In the genomic region with DNA sequence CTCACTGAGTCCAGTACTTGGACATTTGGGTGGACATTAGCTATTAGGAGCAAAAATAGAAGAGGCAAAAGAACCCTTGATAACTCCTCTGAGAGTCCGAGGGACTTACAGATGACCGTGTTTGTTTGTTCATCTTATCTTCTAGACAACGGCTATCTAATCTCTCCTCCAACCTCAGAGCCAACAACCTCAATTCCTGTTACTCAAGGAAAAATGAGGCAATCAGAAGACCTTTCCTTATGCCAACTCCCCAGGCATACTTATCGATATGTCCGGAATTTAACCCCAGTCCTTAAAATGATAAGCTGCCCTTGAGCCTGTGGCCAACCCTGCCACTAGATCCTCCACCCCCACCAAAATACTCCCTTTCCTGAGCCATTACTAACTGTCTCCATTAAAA, we compare ENCODE assay signal across 19 mouse cellular contexts. TPM values are rescaled to one million over a fixed set of nuclear protein-coding genes. Genes with fewer than 3 reads are reported as not detected.
DNase-seq lines count a peak whose midpoint lies in the region; ATAC-seq lines count a peak whose summit lies in the region.
"Had no signal": no experiment of that assay in that cellular context is flagged by ENCODE, and none has a peak within 500 bp of the region (broad histone marks: within the 10 kb centered on the region; RNA-seq: fewer than 3 reads in every experiment).

No protein-coding gene starts in this region.

- intact Hi-C loops in heart, postnatal 14 days (cut with DNase I), result loop anchor here (1.0 kb wide), 2 partner anchors 73 to 193 kb away; no protein-coding TSS in a partner anchor

- no peaks in the 10 kb centered on the region for H3K4me1 ChIP-seq in heart, embryonic 11.5 days (ENCODE audit: control insufficient read depth, insufficient read depth, low read length)
- H3K4me1 ChIP-seq in midbrain, embryonic 11.5 days (ENCODE audit: control insufficient read depth, insufficient read depth, low read length), result peaks cover 4% of the 10 kb centered on the region
- no peaks in the 10 kb centered on the region for H3K4me1 ChIP-seq in midbrain, embryonic 14.5 days (ENCODE audit: control insufficient read depth, insufficient read depth, low read length)
- 0 out of 2 replicates have a peak, but pooled peaks cover 4% of the 10 kb centered on the region for H3K4me1 ChIP-seq in intestine, embryonic 15.5 days (replicated peaks)
- no peaks in the 10 kb centered on the region; the same call in 1 of the 2 replicates for H3K4me1 ChIP-seq in stomach, embryonic 16.5 days (ENCODE audit: control insufficient read depth, insufficient read depth, low read length)
- H3K4me1 ChIP-seq: embryonic facial prominence, embryonic 12.5 days; limb, embryonic 12.5 days; liver, embryonic 12.5 days; neural tube, embryonic 13.5 days had no signal

- no peak for ATAC-seq in heart, embryonic 11.5 days (replicated peaks; ENCODE audit: insufficient number of reproducible peaks, low FRiP score, low TSS enrichment)
- ATAC-seq in midbrain, embryonic 11.5 days (ENCODE audit: low FRiP score), result no peak
- no peak for ATAC-seq in midbrain, embryonic 14.5 days (ENCODE audit: low FRiP score, low TSS enrichment)
- peak; percentile 65 for ATAC-seq in intestine, embryonic 15.5 days
- ATAC-seq in stomach, embryonic 16.5 days (ENCODE audit: insufficient read depth, low FRiP score), result peak; percentile 13; the same call in 1 of the 2 replicates
- ATAC-seq: liver, embryonic 12.5 days had no signal

- 25% methylated on average over 5 of the region's 5 CpGs for WGBS in heart, embryonic 11.5 days (ENCODE audit: insufficient replicate concordance)
- 92% methylated on average over 5 of the region's 5 CpGs for WGBS in midbrain, embryonic 11.5 days
- 94% methylated on average over 5 of the region's 5 CpGs for WGBS in midbrain, embryonic 14.5 days
- 73% methylated on average over 5 of the region's 5 CpGs for WGBS in intestine, embryonic 15.5 days
- 55% methylated on average over 5 of the region's 5 CpGs for WGBS in stomach, embryonic 16.5 days

- H3K9ac ChIP-seq in heart, embryonic 11.5 days (ENCODE audit: low read depth, low read length), result no peak overlapping the region
- no peak overlapping the region for H3K9ac ChIP-seq in midbrain, embryonic 11.5 days (ENCODE audit: low read length)
- H3K9ac ChIP-seq in midbrain, embryonic 14.5 days (replicated peaks; ENCODE audit: low read length), result no peak overlapping the region
- no peak overlapping the region for H3K9ac ChIP-seq in intestine, embryonic 15.5 days
- H3K9ac ChIP-seq in stomach, embryonic 16.5 days (ENCODE audit: low read length), result no peak overlapping the region
- H3K9ac ChIP-seq: embryonic facial prominence, embryonic 12.5 days; forebrain, embryonic 12.5 days; hindbrain, embryonic 14.5 days; kidney, embryonic 15.5 days; limb, embryonic 12.5 days; liver, embryonic 12.5 days; midbrain, embryonic 12.5 days; neural tube, embryonic 13.5 days had no signal

- no peak overlapping the region for H3K4me3 ChIP-seq in heart, embryonic 11.5 days (ENCODE audit: low read depth, low read length)
- no peak overlapping the region for H3K4me3 ChIP-seq in midbrain, embryonic 11.5 days (ENCODE audit: low read depth, low read length)
- no peak overlapping the region for H3K4me3 ChIP-seq in midbrain, embryonic 14.5 days (replicated peaks; ENCODE audit: low read depth, low read length)
- no peak overlapping the region for H3K4me3 ChIP-seq in intestine, embryonic 15.5 days (replicated peaks)
- H3K4me3 ChIP-seq in stomach, embryonic 16.5 days (replicated peaks; ENCODE audit: low read length), result no peak overlapping the region
- H3K4me3 ChIP-seq: embryonic facial prominence, embryonic 12.5 days; forebrain, embryonic 12.5 days; kidney, embryonic 15.5 days; limb, embryonic 12.5 days; liver, embryonic 12.5 days; midbrain, embryonic 12.5 days; neural tube, embryonic 13.5 days had no signal

- no peak for DNase-seq in heart, postnatal 14 days
- DNase-seq in midbrain, embryonic 11.5 days (ENCODE audit: low spot score, missing footprints), result peak; percentile 39
- no peak for DNase-seq in midbrain, embryonic 14.5 days
- no peak for DNase-seq in urinary bladder, postnatal 4 days (ENCODE audit: low spot score in 2 of 2)
- DNase-seq in adrenal gland, postnatal 4 days (ENCODE audit: low spot score in 2 of 2), result no peak

- H3K27ac ChIP-seq in heart, embryonic 11.5 days (ENCODE audit: low read depth, low read length), result no peak overlapping the region
- H3K27ac ChIP-seq in midbrain, embryonic 11.5 days (ENCODE audit: low read depth, low read length), result no peak overlapping the region
- no peak overlapping the region for H3K27ac ChIP-seq in midbrain, embryonic 14.5 days (replicated peaks; ENCODE audit: low read depth, low read length)
- H3K27ac ChIP-seq in intestine, embryonic 15.5 days, result no peak overlapping the region
- H3K27ac ChIP-seq in stomach, embryonic 16.5 days (ENCODE audit: low read length), result no peak overlapping the region
- H3K27ac ChIP-seq: embryonic facial prominence, embryonic 12.5 days; forebrain, embryonic 12.5 days; hindbrain, embryonic 14.5 days; kidney, embryonic 15.5 days; limb, embryonic 12.5 days; liver, embryonic 12.5 days; midbrain, embryonic 12.5 days; neural tube, embryonic 13.5 days had no signal

- no peaks in the 10 kb centered on the region for H3K36me3 ChIP-seq in heart, embryonic 11.5 days (ENCODE audit: control insufficient read depth, insufficient read depth, low read length)
- H3K36me3 ChIP-seq in midbrain, embryonic 11.5 days (ENCODE audit: control insufficient read depth, insufficient read depth, low read length), result no peaks in the 10 kb centered on the region
- H3K36me3 ChIP-seq in midbrain, embryonic 14.5 days (ENCODE audit: control insufficient read depth, insufficient read depth, low read length), result no peaks in the 10 kb centered on the region
- no peaks in the 10 kb centered on the region for H3K36me3 ChIP-seq in intestine, embryonic 15.5 days
- no peaks in the 10 kb centered on the region for H3K36me3 ChIP-seq in stomach, embryonic 16.5 days (ENCODE audit: control insufficient read depth, insufficient read depth, low read length)
- H3K36me3 ChIP-seq: embryonic facial prominence, embryonic 12.5 days; forebrain, embryonic 12.5 days; kidney, embryonic 15.5 days; limb, embryonic 12.5 days; liver, embryonic 12.5 days; midbrain, embryonic 12.5 days; neural tube, embryonic 13.5 days had no signal

- no peaks in the 10 kb centered on the region for H3K27me3 ChIP-seq in heart, embryonic 11.5 days (ENCODE audit: control insufficient read depth, insufficient read depth, low read length)
- no peaks in the 10 kb centered on the region for H3K27me3 ChIP-seq in midbrain, embryonic 11.5 days (ENCODE audit: control insufficient read depth, insufficient read depth, low read length)
- no peaks in the 10 kb centered on the region for H3K27me3 ChIP-seq in midbrain, embryonic 14.5 days (ENCODE audit: control insufficient read depth, insufficient read depth, low read length)
- no peaks in the 10 kb centered on the region for H3K27me3 ChIP-seq in intestine, embryonic 15.5 days (replicated peaks)
- H3K27me3 ChIP-seq in stomach, embryonic 16.5 days (ENCODE audit: control insufficient read depth, insufficient read depth, low read length), result no peaks in the 10 kb centered on the region
- H3K27me3 ChIP-seq: embryonic facial prominence, embryonic 12.5 days; forebrain, embryonic 12.5 days; kidney, embryonic 15.5 days; liver, embryonic 12.5 days; midbrain, embryonic 12.5 days; neural tube, embryonic 13.5 days had no signal

- H3K9me3 ChIP-seq in heart, embryonic 11.5 days (replicated peaks; ENCODE audit: control insufficient read depth, low read length), result no peaks in the 10 kb centered on the region
- no peaks in the 10 kb centered on the region for H3K9me3 ChIP-seq in midbrain, embryonic 11.5 days (ENCODE audit: control insufficient read depth, low read length)
- H3K9me3 ChIP-seq in midbrain, embryonic 14.5 days (ENCODE audit: control insufficient read depth, low read length), result no peaks in the 10 kb centered on the region
- no peaks in the 10 kb centered on the region for H3K9me3 ChIP-seq in intestine, embryonic 15.5 days
- H3K9me3 ChIP-seq in stomach, embryonic 16.5 days (replicated peaks; ENCODE audit: control insufficient read depth, low read length), result no peaks in the 10 kb centered on the region
- H3K9me3 ChIP-seq: embryonic facial prominence, embryonic 12.5 days; forebrain, embryonic 12.5 days; kidney, embryonic 15.5 days; limb, embryonic 12.5 days; liver, embryonic 12.5 days; midbrain, embryonic 12.5 days; neural tube, embryonic 13.5 days had no signal

- 0 out of 2 replicates have a peak overlapping the region, but pooled peaks have one; percentile 3 for H3K4me2 ChIP-seq in heart, embryonic 11.5 days
- no peak overlapping the region for H3K4me2 ChIP-seq in midbrain, embryonic 11.5 days
- H3K4me2 ChIP-seq in midbrain, embryonic 14.5 days (ENCODE audit: low read length), result no peak overlapping the region
- no peak overlapping the region for H3K4me2 ChIP-seq in intestine, embryonic 15.5 days (replicated peaks)
- no peak overlapping the region for H3K4me2 ChIP-seq in stomach, embryonic 16.5 days (ENCODE audit: low read depth, low read length)
- H3K4me2 ChIP-seq: embryonic facial prominence, embryonic 12.5 days; forebrain, embryonic 12.5 days; hindbrain, embryonic 14.5 days; kidney, embryonic 15.5 days; limb, embryonic 12.5 days; liver, embryonic 12.5 days; midbrain, embryonic 12.5 days; neural tube, embryonic 13.5 days had no signal

RNA-seq across cellular contexts. Expression of a gene that starts 31.5 kb away (rescaled TPM):
- polyA plus RNA-seq in heart, embryonic 11.5 days (2014; fragmentation: Nextera tagmentation; extraction: Ambion mirVana), result 0.83 and 1.1 TPM in 2 replicates
- under 1 TPM; 0.10 to 0.24 TPM for total RNA-seq in heart, postnatal 14 days (2021)
- polyA plus RNA-seq in midbrain, embryonic 11.5 days (2014; fragmentation: Nextera tagmentation; extraction: Ambion mirVana), result 0.34 and 0.38 TPM in 2 replicates
- 0.51 and 0.63 TPM in 2 replicates for polyA plus RNA-seq in midbrain, embryonic 14.5 days (2014; fragmentation: Nextera tagmentation; extraction: Ambion mirVana)
- polyA plus RNA-seq in intestine, embryonic 15.5 days (2015; fragmentation: Nextera tagmentation; extraction: Ambion mirVana), result 42.5 and 45.3 TPM in 2 replicates
- 41.5 and 49.4 TPM in 2 replicates for polyA plus RNA-seq in stomach, embryonic 16.5 days (2015; fragmentation: Nextera tagmentation; extraction: Ambion mirVana)
- total RNA-seq in adrenal gland, postnatal 4 days (2021), result 10 to 100 TPM; 14.8 to 21.0 TPM
- total RNA-seq: layer of hippocampus, postnatal 36 days; left cerebral cortex, postnatal 14 days; monocyte, adult 5-6 weeks had no signal

Comparison
In these comparisons a context has a peak if more than half of its experiments do, and no peak if none do; other contexts are left out.
1. ATAC-seq: peak in intestine, embryonic 15.5 days (single experiment) and stomach, embryonic 16.5 days (single experiment); none in heart, embryonic 11.5 days (single experiment), midbrain, embryonic 11.5 days (single experiment) and midbrain, embryonic 14.5 days (single experiment).
2. RNA of a gene that starts 31.5 kb away (polyA plus RNA-seq): 42.5 to 45.3 TPM in intestine, embryonic 15.5 days and 41.5 to 49.4 TPM in stomach, embryonic 16.5 days; 0.83 to 1.1 TPM in heart, embryonic 11.5 days, 0.51 to 0.63 TPM in midbrain, embryonic 14.5 days and 0.34 to 0.38 TPM in midbrain, embryonic 11.5 days; every median in the first group is over 10 times any median in the second.